Mouse (Mus musculus) spleen, adult 18-20 months (tissue): Measurements from ENCODE around the gene Lingo3.
"Not testable (repeated sequence)": the region's sequence is repeated elsewhere in the genome, so short reads cannot be mapped to it uniquely, and the experiment has no call there.

ENCODE experiments used
- DNase-seq, 2 experiments: peaks; one replicate each; pipeline ENCODE4 v3.0.0; 2022; ENCODE audit warnings: mixed read lengths in 2 of 2

Gene Lingo3

DNA sequence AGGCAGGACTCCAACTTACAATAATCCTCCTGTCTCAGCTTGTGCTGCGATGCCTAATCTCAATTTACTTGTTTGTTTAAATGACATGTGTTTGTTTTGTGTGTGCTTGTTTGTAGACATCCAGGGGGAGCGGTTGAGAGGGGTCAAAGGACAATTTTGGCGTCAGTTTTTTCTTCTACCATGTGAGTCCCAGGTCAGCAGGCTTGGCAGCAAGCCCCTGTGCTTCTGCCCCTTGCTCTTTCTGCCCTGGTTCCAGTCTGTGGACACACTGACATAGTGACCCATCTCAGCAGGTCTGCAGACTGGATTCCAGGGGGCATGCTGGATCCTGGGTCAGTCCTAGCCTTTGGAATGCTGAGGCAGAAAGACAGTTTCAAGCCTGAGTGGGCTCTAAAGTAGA is 24.4 kb downstream of the Lingo3 start:
- DNase-seq, result no peak

DNA sequence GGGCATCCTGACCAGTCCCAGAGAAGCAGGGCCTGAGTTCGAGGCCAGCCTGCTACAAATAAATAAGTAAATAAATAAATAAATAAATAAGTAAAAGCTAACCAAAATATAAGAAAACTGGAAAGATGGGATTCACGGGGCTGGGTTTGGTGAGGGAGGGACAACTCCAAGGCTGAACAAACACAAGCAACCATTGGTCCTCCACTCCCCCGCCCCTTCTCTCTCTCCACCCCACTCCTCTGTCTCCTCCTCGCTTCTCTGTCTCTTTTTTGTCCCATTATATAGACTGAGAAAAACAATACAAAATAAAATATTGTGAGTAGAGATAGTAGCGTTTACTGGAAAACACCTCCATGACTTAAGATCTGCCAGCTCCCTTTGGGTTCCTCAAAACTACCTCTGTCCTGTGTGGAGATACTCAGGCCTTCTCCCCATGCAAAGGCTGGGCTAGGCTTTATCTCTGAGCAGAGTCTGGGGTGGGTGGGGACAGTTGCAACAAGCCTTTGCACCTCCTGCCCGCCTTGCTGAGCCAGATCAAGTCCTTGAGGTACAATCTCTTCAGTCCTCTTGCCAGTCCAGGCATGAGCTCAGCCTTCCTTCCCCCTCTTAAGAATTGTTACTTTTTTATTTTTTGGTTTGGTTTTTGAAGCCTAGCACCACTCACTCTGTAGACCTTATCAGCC is 25.1 kb downstream of the Lingo3 start:
- DNase-seq, result no peak

DNA sequence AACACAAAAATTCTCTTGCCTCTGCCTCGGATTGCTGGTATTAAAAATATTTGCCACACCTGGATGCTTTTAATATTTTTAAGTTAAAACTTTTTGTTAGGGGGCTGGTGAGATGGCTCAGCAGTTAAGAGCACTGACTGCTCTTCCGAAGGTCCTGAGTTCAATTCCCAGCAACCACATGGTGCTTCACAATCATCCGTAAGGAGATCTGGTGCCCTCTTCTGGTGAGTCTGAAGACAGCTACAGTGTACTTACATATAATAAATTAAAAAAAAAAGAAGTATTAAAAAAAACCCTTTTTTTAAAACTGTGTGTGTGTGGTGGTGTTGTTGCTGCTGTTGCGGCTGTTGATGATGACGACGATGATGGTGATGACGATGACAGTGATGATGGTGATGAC is 25.9 kb downstream of the Lingo3 start:
- DNase-seq, result not testable (repeated sequence)

DNA sequence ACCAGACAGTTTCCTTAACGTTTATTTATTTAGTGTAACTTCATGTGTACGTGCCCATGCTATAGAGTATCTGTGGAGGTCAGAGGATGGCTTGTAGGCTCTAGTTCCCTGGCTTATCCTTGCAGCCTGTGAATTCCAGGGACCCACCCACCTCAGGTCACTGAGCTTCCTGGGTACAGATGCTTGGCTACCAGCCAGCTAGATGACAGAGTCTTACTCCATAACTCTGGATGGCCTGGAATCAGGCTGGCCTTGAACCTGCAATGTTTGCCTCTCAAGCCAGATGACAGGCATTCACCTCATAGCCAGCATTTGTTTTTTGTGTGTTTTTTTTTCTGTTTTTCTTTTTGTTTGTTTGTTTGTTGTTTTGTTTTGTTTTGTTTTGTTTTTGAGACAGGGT is 26.7 kb downstream of the Lingo3 start:
- no peak for DNase-seq

DNA sequence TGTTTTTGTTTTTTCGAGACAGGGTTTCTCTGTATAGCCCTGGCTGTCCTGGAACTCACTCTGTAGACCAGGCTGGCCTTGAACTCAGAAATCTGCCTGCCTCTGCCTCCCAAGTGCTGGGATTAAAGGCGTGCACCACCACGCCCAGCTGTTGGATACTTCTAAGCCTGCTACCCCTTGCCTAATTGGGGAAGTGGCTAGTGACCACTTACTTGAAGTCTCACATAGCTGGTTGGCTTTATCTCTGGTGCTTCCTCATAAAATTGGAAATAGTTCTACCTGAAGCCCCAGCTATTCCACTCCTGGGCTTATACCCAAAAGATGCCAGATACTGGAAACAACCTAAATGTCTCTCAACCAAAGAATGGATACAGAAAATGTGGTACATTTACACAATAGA is 27.5 kb downstream of the Lingo3 start:
- not testable (repeated sequence) for DNase-seq

DNA sequence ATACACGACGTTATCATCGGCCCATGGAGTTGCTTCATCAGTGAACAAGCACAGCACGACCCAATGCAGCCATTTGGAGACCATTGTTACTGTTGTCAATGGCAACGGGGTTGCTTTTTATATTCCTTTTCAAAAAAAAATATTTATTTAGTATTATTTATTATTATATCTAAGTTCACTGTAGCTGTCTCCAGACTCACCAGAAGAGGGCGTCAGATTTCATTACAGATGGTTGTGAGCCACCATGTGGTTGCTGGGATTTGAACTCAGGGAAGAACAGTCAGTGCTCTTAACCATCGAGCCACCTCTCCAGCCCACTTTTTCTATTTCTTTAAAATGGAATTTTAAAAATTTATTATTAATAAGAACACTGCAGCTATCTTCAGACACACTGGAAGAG is 29.0 kb downstream of the Lingo3 start:
- no peak for DNase-seq

DNA sequence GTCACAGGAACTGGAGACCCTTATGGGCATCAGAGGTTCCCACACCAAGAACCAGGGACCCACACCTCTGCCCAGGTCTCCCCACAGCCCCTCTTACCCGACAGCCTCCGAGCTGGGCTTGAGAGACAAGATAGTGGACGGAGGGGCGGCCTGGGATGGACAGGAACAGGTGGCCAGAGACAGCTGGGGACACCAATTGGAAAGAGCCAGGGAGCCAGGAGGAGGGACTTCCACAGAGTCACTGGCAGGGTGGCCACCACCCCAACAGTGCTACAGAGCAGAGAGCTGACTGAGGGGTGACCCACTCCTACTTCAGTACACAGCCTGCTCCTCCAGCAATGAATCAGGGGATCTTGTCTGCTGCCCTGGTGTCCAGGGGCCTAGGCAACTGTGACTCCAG is 30.5 kb downstream of the Lingo3 start, which contains the start of gene Jsrp1:
TSS of gene Jsrp1 (minus strand) at position 133 of the 400 bp plus-strand sequence.
- no peak for DNase-seq

DNA sequence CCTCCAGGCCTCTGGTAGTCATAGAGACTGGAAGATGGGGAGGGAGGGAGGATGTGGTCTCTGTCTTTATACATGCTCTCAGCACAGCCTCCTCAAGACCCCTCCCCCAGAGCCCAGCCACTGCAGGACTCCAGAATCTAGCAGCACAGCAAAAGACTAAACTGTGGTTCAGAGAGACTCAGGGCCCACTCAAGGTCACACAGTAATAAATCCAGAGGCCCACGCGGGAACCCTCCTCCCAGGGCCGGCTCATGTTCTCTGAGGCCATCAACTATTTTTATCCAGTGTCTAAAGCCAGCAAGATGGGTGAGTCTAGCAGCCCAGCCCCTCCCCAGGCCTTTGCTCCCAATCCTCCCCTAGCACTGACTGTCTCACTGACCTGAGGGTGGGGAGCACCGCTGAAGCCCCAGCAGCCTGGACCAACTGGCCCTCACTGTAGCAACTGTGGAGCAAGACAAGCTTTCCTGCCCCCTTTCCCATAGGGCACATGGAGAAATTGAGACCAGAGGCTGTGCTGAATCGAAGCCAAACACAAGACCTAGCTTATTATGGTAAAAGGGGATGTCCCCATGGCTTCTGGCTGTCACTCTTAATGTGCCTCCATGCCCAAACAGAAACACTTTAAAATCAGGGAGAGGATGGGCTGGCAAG is 31.3 kb downstream of the Lingo3 start:
- no peak for DNase-seq

DNA sequence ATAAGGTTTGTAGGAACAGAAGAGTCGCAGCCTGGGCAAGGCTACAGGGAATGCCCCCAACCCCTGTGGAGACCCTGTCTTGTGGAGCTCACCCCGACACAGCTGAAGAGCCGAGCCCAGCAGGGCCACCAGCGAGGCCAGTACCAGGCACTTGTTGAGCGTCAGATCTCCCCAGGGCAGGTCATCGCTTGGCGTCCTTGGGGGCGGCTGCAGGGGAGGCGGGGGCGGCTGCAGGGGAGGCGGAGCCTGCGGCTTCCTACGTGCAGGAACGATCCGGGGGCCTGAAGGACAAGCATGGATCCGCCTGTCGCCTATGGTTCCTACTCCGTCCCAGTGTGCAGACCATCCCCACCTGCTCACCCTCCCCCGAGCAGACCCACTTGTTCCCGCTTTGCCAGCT is 33.8 kb downstream of the Lingo3 start:
- DNase-seq, result no peak

DNA sequence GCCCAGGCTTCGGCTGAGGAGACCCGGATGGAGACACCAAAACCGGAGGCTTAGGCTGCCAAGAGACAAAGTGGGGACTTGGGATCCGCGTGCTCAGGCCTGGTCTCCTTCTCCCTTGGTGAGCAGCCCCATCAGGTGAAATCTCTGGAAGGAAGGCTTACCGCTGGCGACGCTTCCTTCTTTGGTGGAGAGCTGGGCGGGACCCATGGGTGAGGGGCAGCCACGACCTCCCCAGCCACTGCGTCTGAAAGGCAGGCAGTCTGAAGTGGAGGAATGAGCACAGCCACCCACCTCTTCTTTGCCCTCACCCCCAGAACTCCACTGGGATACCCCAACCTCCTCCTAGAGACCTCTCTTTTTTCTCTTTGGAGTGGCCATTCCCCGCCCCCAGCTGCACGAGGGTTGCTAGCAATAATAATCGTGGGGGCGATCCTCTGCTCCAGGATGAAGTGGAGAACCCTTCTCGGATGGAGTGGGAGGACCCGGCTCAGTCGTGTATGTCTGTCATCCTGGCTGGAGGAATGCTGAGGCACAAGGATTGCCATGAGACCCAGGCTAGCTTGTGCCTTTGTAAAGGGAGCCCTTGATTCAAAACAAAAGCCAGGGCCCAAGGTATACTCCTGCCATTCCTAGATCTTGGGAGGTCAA is 34.7 kb downstream of the Lingo3 start:
- no peak for DNase-seq

DNA sequence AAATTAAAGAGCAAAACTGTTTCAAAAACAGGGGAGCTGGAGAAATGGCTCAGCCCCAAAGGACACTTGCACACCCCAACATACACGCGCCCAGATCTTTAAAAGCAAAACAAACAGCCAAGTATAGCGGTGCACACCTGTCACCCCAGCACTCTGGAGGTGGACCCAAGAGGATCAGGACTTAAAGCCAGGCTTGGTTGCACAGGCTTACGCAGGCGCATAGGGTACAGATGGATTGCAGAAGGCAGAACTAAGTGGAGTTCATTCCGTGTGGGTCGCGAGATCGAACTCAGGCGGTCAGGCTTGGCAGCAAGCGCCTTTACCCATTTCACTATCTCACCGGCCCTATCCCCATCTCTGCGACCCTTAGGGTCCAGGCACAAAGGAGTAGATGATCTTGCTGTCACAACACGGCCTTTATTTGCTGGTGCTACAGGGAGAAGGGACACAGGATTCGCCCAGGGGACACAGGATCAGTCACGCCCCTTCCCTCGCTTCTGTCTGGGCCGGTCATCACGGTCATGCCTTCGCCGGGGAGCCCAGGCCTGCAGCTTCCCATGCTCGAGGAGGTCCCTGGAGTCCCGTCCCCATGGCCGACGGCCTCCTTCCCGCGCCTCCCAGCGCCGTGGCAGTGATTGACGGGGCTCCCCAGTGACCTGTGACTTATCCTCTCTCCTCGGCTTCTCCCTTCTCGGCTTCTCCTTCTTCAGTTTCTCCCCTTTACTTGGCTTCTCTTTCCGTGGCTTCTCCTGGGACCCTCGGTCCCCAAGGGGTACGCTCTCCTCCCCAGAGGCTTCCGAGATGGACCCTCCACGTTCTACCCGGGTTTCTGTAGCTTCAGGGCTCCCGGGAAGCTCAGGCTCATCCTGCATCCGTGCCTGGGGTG is 35.5 kb downstream of the Lingo3 start:
- no peak for DNase-seq

DNA sequence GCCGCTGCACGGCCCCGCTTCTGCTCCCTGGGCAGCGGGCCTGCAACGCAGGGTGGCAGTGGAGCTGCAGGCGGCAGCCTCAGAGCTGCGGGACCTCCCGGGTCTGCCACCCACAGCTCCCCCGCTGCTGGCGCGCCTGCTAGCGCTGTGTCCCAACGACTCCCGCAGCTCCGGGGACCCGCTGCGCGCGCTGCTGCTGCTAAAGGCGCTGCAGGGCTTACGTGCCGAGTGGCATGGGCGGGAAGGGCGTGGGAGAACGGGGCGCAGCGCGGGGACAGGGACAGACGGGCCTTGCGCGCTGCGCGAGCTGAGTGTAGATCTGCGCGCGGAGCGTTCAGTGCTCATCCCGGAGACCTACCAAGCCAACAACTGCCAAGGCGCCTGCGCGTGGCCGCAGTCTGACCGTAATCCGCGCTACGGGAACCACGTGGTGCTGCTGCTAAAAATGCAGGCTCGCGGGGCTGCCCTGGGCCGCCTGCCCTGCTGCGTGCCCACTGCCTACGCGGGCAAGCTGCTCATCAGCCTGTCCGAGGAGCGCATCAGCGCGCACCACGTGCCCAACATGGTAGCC is 36.7 kb downstream of the Lingo3 start:
- DNase-seq, result peak; percentile 42 to 50

DNA sequence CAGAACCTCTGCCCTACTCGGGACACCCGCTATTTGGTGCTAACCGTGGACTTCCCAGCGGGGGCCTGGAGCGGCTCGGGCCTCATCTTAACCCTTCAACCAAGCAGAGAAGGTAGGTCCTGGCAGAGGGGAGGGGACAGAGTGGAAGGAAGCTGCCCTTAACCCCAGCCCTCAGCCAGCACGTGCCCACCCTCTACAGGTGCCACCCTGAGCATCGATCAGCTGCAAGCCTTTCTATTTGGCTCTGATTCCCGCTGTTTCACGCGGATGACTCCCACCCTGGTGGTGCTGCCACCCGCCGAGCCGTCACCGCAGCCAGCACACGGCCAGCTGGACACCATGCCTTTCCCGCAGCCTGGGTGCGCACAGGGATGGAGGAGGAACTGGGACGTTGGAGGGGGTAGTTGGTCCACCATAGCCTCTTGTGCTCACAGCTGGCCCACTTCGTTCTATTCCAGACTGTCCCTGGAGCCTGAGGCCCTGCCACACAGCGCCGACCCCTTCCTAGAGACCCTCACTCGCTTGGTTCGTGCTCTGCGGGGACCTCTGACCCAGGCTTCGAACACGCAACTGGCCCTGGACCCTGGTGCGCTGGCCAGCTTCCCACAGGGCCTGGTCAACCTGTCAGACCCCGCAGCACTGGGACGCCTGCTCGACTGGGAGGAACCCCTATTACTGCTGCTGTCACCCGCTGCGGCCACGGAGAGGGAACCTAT is 37.3 kb downstream of the Lingo3 start:
- no peak for DNase-seq

DNA sequence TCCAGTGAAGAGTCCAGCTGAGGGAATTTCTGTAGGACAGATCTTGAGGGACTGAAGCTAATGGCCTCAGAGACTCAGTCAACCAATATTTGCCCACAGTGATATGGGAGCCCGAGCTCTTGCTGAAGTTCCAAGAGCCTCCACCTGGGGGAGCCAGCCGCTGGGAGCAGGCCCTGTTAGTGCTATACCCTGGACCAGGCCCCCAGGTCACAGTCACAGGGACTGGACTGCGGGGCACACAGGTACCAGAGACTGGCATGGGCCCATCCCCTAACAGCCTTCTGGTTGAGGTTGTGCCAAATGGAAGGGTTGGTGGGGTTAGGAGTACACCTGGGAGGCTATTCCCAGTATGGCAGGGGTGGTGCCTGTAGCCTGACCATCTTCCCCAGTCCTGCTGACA is 37.9 kb downstream of the Lingo3 start:
- DNase-seq, result peak; percentile 47 to 77

DNA sequence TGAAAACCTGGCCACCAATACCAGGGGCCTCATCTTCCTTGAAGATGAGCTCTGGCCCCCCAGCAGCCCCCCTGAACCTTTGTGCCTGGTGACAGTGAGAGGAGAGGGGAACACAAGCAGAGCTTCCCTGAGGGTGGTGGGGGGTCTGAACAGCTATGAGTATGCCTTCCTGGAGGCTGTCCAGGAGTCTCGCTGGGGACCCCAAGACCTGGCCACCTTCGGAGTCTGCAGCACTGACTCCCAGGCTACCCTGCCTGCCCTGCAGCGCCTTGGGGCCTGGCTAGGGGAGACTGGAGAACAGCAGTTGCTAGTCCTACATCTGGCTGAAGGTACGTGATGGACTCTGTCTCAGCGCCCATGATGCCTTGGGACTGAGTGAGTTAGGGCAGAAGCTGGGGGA is 38.5 kb downstream of the Lingo3 start:
- no peak for DNase-seq

DNA sequence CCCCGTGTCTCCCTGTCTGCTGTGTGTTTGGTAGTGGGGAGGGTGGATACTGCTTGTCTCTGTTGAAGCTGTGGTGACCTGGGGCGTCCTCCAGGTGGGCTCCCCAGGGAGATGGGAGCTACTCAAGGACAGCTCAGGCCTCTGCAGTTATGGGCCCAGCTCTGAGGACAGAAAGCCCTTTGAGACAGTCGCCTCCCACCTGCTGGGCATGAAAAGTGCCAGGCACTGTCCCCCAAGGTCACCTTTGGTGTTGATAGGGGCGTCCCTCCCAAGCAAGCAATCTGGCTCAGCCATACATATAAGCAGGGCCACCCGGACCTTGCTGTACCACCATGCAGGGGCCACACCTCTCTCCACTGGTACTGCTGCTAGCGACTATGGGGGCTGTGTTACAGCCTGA is 38.9 kb downstream of the Lingo3 start, which contains the start of gene Amh:
TSS of gene Amh (plus strand) at position 328 of the 400 bp plus-strand sequence.
- no peak for DNase-seq

DNA sequence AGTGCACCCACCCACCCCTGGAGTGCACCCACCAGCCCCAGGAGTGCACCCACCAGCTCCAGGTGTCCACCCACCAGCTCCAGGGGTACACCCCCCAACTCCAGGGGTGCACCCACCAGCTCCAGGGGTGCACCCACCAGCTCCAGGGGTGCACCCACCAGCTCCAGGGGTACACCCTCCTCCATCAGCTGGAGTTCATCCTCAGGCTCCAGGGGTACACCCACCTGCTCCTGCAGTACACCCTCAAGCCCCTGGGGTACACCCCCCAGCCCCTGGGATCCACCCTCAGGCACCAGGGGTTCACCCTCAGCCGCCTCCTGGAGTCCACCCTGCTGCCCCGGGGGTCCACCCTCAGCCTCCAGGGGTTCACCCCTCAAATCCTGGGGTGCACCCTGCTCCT is 39.5 kb downstream of the Lingo3 start:
- no peak for DNase-seq

DNA sequence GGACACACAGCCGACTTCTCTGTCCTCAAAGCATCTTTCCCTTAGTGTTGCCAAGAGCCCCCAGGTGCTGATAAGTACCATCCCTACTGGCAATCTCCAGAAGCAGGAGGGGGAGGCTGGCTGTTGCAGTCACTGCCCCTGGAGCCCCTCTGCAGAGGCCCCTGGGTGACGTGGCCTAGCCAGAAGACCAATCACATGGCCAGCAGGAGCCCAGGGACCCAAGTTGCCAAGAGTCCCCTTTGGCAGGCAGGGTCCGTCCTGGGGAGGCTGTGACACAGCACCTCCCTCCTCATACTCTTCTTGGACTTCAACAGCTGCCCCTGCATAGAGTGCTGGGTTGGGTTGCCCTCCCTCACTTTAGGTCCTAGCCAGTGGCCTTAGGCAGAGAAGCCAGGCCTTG is 40.8 kb downstream of the Lingo3 start:
- no peak for DNase-seq

DNA sequence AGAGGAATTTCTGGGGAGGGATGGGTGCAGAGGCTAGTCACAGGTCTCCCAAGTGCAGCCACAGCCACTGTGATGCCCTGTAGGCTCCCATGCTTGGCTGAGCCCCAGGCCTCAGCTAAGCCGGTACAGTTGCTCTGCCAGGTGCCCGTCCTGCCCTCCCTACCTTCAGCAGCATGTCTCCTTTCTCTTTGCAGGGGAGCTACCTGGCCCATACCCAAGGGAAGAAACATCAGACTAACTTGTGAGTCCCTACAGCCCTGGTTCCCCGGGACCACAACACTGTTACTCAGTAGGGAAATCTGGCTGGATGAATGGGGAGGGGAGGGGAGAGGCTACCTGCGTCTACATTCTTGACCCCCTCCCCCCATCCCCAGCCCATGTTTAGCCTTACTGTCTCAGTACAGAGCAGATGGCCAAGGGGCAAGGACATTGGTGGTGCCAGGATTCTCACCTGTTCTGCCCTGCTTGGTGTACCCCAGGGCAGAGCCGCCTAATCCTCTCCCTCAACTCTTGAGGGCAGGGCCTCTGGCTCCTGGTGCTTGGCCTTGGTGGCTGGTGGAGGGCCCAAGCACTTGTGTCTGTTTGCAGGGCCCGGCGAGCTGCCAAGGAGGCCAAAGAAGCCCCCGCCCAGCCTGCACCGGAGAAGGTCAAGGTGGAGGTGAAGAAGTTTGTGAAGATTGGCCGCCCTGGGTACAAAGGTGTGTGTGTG is 41.5 kb downstream of the Lingo3 start:
- no peak for DNase-seq

DNA sequence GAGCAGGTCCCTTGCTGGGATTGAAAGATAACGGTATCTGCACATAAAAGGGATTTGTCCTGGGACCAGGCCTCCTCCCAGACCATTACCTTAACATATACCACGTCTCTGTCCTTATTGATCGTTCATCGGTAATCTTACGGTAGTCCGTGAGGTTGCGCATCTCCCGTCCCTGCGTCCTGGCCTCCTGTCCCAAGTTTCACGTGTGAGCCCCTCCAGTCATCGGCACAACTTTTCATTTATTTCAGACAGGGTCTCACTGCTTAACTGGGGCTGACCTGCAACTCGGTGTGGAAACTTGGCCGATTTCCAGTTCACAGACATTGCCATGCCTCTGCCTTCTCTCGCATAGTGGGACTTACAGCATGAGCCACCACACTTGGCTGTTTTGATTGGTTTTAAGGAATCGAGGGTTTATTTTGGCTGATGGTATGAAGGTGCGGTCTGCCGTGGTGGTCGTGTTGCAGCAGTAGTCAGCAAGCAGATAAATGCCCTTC is 44.7 kb downstream of the Lingo3 start:
- DNase-seq, result no peak
